Comparison of ENCODE assay signal across 8 mouse cellular contexts in genomic region chr1:186261326-186261833, GRCm38 (mm10).
A peak's percentile ranks its signal among the peaks of the same experiment; 100 is the strongest.
DNase-seq lines count a peak whose midpoint lies in the region; ATAC-seq lines count a peak whose summit lies in the region.

No protein-coding gene starts in this region.

- no peak overlapping the region for H3K9ac ChIP-seq in neural tube, embryonic 12.5 days
- H3K9ac ChIP-seq in embryonic facial prominence, embryonic 11.5 days (replicated peaks; ENCODE audit: low read length): no peak overlapping the region

- WGBS in neural tube, embryonic 12.5 days: 19% methylated on average over 4 of the region's 4 CpGs
- WGBS in embryonic facial prominence, embryonic 11.5 days: 64% methylated on average over 4 of the region's 4 CpGs

- H3K36me3 ChIP-seq in neural tube, embryonic 12.5 days: no peaks in the 10 kb centered on the region
- no peaks in the 10 kb centered on the region for H3K36me3 ChIP-seq in embryonic facial prominence, embryonic 11.5 days (replicated peaks; ENCODE audit: control insufficient read depth, insufficient read depth, low read depth, low read length)

- H3K27me3 ChIP-seq in neural tube, embryonic 12.5 days (replicated peaks): no peaks in the 10 kb centered on the region
- H3K27me3 ChIP-seq in embryonic facial prominence, embryonic 11.5 days (ENCODE audit: control insufficient read depth, insufficient read depth, low read length): no peaks in the 10 kb centered on the region

- no peak overlapping the region for H3K27ac ChIP-seq in neural tube, embryonic 12.5 days
- no peak overlapping the region for H3K27ac ChIP-seq in embryonic facial prominence, embryonic 11.5 days (replicated peaks; ENCODE audit: low read depth, low read length)

- H3K4me1 ChIP-seq in neural tube, embryonic 12.5 days: peaks cover 14% of the 10 kb centered on the region
- H3K4me1 ChIP-seq in embryonic facial prominence, embryonic 11.5 days (ENCODE audit: control insufficient read depth, insufficient read depth, low read length): peaks cover 6% of the 10 kb centered on the region

- 0 out of 2 replicates have a peak, but pooled peaks cover 3% of the 10 kb centered on the region for H3K9me3 ChIP-seq in neural tube, embryonic 12.5 days
- H3K9me3 ChIP-seq in embryonic facial prominence, embryonic 11.5 days (replicated peaks; ENCODE audit: control insufficient read depth, low read length): no peaks in the 10 kb centered on the region

- no peak overlapping the region for H3K4me3 ChIP-seq in neural tube, embryonic 12.5 days
- H3K4me3 ChIP-seq in embryonic facial prominence, embryonic 11.5 days (ENCODE audit: low read depth, low read length): no peak overlapping the region

- intact Hi-C loops in heart, postnatal 10 days (cut with DNase I): no loop called here

- H3K4me2 ChIP-seq in neural tube, embryonic 12.5 days (replicated peaks): no peak overlapping the region
- no peak overlapping the region for H3K4me2 ChIP-seq in embryonic facial prominence, embryonic 11.5 days (ENCODE audit: low read depth, low read length)

- no peak for DNase-seq in neural tube, embryonic 10.5 days (ENCODE audit: extremely low spot score, low spot score)
- peak; percentile 57 for DNase-seq in embryonic facial prominence, embryonic 11.5 days (ENCODE audit: low spot score)
- DNase-seq in heart, postnatal 10 days: peak; percentile 91
- DNase-seq in kidney, postnatal 36 days: peak; percentile 83 to 87
- peak; percentile 87 for DNase-seq in lung, postnatal 25 days (ENCODE audit: low spot score)
- DNase-seq in urinary bladder, postnatal 14 days (ENCODE audit: low spot score): peak; percentile 76
- no peak for DNase-seq in thymus, postnatal 4 days

- peak; percentile 21; the same call in 1 of the 2 replicates for ATAC-seq in neural tube, embryonic 12.5 days (ENCODE audit: low FRiP score, low read depth)
- no peak for ATAC-seq in embryonic facial prominence, embryonic 11.5 days (replicated peaks; ENCODE audit: insufficient number of reproducible peaks, low FRiP score, low TSS enrichment, low read depth)

Comparison
In these comparisons a context has a peak if more than half of its experiments do, and no peak if none do; other contexts are left out.
1. DNase-seq: peak in embryonic facial prominence, embryonic 11.5 days (single experiment), heart, postnatal 10 days (2 of 2), kidney, postnatal 36 days (2 of 2), lung, postnatal 25 days (single experiment) and urinary bladder, postnatal 14 days (single experiment); none in neural tube, embryonic 10.5 days (single experiment) and thymus, postnatal 4 days (single experiment).